Mouse (Mus musculus) lung, adult 2 months (tissue): ENCODE measurements around the gene Tgif1. TPM values are rescaled to one million over a fixed set of nuclear protein-coding genes. Genes with fewer than 3 reads are reported as not detected.

Source experiments
- DNase-seq: peaks from one replicate; pipeline ENCODE4 v3.0.0; 2022
- H3K4me1 ChIP-seq: fragments of 200-500 bp; 2 replicates; pipeline ENCODE4 v1.6.1; 2011; ENCODE audit warnings: low read length; ENCODE audit not compliant: control insufficient read depth, insufficient read depth
- H3K4me3 ChIP-seq: fragments of 200-500 bp; replicated peaks from 2 replicates; pipeline ENCODE3; 2011; ENCODE audit warnings: low read depth, mild to moderate bottlenecking, control low read depth, low read length; ENCODE audit errors: extremely low read depth
- CTCF ChIP-seq: fragments of 200-500 bp; IDR thresholded peaks from 2 replicates; pipeline ENCODE4 v1.5.1; 2011; ENCODE audit warnings: mild to moderate bottlenecking, low read length, control low read depth; ENCODE audit not compliant: insufficient read depth
- POLR2A ChIP-seq: fragments of 200-500 bp; IDR thresholded peaks from 2 replicates; pipeline ENCODE4 v1.6.1; 2011; ENCODE audit warnings: low read depth, mild to moderate bottlenecking, control low read depth, low read length, borderline replicate concordance; ENCODE audit errors: extremely low read depth
- WGBS: fragments of 180-500 bp; shearing (Covaris S2); methylation state at CpG from one replicate; pipeline ENCODE4 v1.1.7; 2018; 5-methylcytosine and 5-hydroxymethylcytosine counted together
- polyA plus RNA-seq: library from polyadenylated mRNA; depleted of rRNA; stranded (reverse); fragments of >200 nt; gene quantifications from 2 replicates; pipeline ENCODE4 v1.2.3, GENCODE M21; 2012

The Tgif1 gene
- polyA plus RNA-seq, 1 experiment = 25.2 TPM

DNA sequence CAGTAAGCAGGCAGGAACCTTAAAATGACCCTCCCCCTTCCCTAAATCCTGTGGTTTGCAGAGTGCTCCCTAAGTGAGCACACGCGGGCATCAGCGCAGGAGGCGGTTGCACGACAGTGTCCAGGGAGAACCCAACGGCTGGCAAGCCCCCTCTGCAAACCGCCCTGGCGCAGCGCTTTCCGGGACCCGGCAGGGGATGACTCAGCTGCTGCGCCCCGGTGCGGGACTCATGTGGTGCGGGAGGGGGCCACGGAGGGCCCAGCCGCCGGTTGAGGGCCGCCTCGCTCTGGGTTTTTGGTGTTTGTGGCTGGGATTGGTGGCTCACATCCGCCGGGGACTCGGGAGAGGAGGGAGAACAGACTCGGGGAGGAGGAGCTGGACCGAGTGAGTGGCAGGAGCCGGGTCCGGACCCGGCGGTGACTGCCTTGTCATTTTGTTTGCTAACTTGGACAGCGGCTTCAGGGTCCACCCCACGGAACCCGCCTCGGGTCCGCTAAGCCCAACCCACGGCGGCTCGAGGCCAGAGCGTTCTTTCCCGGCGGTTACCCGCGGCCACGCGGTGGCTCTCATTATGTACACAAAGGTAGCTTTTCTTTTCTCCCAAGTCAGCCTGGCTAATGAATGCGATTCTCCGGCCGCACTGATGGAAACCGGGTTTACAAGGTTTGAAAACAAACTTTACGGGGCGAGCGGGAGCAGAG is 510 bp downstream of the Tgif1 start:
- H3K4me1 ChIP-seq = 0 out of 2 replicates have a peak, but pooled peaks cover 4% of the 10 kb centered on the region
- DNase-seq = peak; percentile 86
- peak overlapping the region; percentile 89 for H3K4me3 ChIP-seq
- WGBS = under 1% methylated on average over 51 of the region's 51 CpGs
- peak; percentile 42; the same call in 1 of the 2 replicates for TF ChIP-seq POLR2A
- no peak for TF ChIP-seq CTCF

GRCm38 (mm10) chr17:70852011-70852685 is 1.2 kb downstream of the Tgif1 start:
- under 1% methylated on average over 29 of the region's 29 CpGs for WGBS
- peak overlapping the region; percentile 89 for H3K4me3 ChIP-seq
- peaks cover 9% of the 10 kb centered on the region; the same call in 1 of the 2 replicates for H3K4me1 ChIP-seq
- peak; percentile 63 for DNase-seq
- TF ChIP-seq POLR2A = 0 out of 2 replicates have a peak, but pooled peaks have one; percentile 13
- TF ChIP-seq CTCF = no peak

DNA sequence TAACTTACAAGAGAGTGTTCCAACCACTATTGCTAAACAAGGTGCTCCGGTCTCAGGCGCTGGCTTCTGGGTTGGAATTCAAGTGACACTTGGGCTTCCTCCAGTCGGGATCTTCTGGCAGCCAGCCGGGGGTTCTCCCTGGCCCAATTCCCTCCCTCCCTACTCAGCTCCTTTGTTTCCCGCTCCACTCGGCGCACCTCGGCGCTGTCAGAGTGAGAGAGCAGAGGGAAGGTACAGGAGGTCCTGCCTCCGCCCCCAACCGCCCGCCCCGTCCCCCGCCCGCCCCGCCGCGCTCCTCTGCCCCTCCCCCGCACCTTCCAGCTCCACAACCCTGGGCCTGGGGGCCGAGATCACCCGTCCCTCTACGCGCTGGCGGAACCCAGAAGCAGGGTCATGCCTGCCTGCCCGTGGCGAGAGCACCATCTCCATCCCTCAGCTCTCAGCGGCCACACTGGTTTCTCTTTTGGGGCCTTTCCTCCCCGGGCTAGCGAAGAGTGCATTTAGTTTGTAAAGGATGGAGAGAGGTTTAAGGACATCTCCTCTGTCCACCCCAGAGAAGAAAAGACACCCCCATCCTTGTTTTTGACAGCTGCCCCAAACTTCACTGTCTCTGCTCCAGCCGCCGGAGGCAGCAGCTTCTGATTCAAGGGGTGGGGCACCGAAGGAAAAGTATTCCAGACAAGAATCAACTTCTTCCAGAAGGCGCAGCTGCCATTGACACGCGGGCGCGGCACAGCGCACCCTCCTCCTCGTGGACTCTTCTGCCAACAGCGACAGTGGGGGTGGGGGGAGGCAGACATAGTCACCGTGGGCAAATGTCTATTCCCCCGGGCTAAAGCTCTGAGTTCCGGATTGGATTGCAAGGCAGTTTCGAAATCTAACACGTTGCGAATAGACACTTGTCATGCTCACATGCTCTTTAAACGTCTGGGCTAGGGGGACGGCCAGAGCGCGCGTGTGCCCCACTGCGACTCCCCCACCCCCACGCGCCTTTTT is 2.1 kb downstream of the Tgif1 start:
- TF ChIP-seq POLR2A = peak; percentile 69; the same call in 1 of the 2 replicates
- no peak for TF ChIP-seq CTCF
- DNase-seq = peak; percentile 90
- Histone ChIP-seq H3K4me3 (peak overlapping the region; percentile 79), H3K4me1 (peaks cover 9% of the 10 kb centered on the region; the same call in 1 of the 2 replicates)
- WGBS = under 1% methylated on average over 48 of the region's 54 CpGs

GRCm38 (mm10) chr17:70850233-70850995 is 2.9 kb downstream of the Tgif1 start:
- Histone ChIP-seq H3K4me3 (peak overlapping the region; percentile 86), H3K4me1 (peaks cover 9% of the 10 kb centered on the region; the same call in 1 of the 2 replicates)
- DNase-seq = no peak
- WGBS = under 1% methylated on average over 40 of the region's 40 CpGs
- TF ChIP-seq CTCF = no peak
- peak; percentile 17; the same call in 1 of the 2 replicates for TF ChIP-seq POLR2A

GRCm38 (mm10) chr17:70849399-70850232 is 3.7 kb downstream of the Tgif1 start:
- under 1% methylated on average over 33 of the region's 33 CpGs for WGBS
- Histone ChIP-seq H3K4me1 (peaks cover 9% of the 10 kb centered on the region; the same call in 1 of the 2 replicates), H3K4me3 (peak overlapping the region; percentile 86)
- TF ChIP-seq POLR2A = peak; percentile 96
- no peak for TF ChIP-seq CTCF
- DNase-seq = peak; percentile 89

GRCm38 (mm10) chr17:70848511-70849398 is 4.6 kb downstream of the Tgif1 start:
- H3K4me3 ChIP-seq = peak overlapping the region; percentile 86
- 2% methylated on average over 23 of the region's 23 CpGs for WGBS
- TF ChIP-seq POLR2A = peak; percentile 20; the same call in 1 of the 2 replicates
- TF ChIP-seq CTCF = no peak
- H3K4me1 ChIP-seq = peaks cover 7% of the 10 kb centered on the region; the same call in 1 of the 2 replicates
- peak; percentile 69 for DNase-seq

GRCm38 (mm10) chr17:70847751-70848510 is 5.4 kb downstream of the Tgif1 start:
- DNase-seq = peak; percentile 17
- peaks cover 7% of the 10 kb centered on the region; the same call in 1 of the 2 replicates for H3K4me1 ChIP-seq
- 1% methylated on average over 17 of the region's 17 CpGs for WGBS
- H3K4me3 ChIP-seq = peak overlapping the region; percentile 86
- no peak for TF ChIP-seq CTCF
- no peak for TF ChIP-seq POLR2A
